Mouse (Mus musculus) neural tube, embryonic 11.5 days (tissue): ENCODE data around the gene Klc1. TPM values are rescaled to one million over a fixed set of nuclear protein-coding genes. Genes with fewer than 3 reads are reported as not detected.

Experiments used
- ATAC-seq: fragments of 200-750 bp; cut with Nextera tagmentation; 2 replicates; pipeline ENCODE4 v1.8.0; 2017; ENCODE audit warnings: moderate number of reproducible peaks, mild to moderate bottlenecking, moderate TSS enrichment, moderate library complexity; ENCODE audit not compliant: insufficient read depth, low FRiP score, low TSS enrichment
- DNase-seq: peaks from one replicate; pipeline ENCODE4 v3.0.0-alpha.2; 2015; ENCODE audit warnings: low spot score
- H3K27ac ChIP-seq: fragments of 300-500 bp; sonication (generic); 2 replicates; pipeline ENCODE4 v1.5.1; 2014; ENCODE audit warnings: low read depth, mild to moderate bottlenecking, low read length
- H3K27me3 ChIP-seq: fragments of 300-500 bp; sonication (generic); 2 replicates; pipeline ENCODE4 v1.6.1; 2014; ENCODE audit warnings: mild to moderate bottlenecking, low read length, mixed read lengths; ENCODE audit not compliant: control insufficient read depth, insufficient read depth
- H3K36me3 ChIP-seq: fragments of 300-500 bp; sonication (generic); 2 replicates; pipeline ENCODE4 v1.6.1; 2014; ENCODE audit warnings: mild to moderate bottlenecking, low read length, moderate library complexity, mixed read lengths; ENCODE audit not compliant: control insufficient read depth, insufficient read depth
- H3K4me1 ChIP-seq: fragments of 300-500 bp; sonication (generic); 2 replicates; pipeline ENCODE4 v1.6.1; 2014; ENCODE audit warnings: low read length, mixed read lengths; ENCODE audit not compliant: control insufficient read depth, insufficient read depth
- H3K4me2 ChIP-seq: fragments of 300-500 bp; sonication (generic); 2 replicates; pipeline ENCODE4 v1.6.1; 2014; ENCODE audit warnings: low read depth, mild to moderate bottlenecking, moderate library complexity
- H3K4me3 ChIP-seq: fragments of 300-500 bp; sonication (generic); 2 replicates; pipeline ENCODE4 v1.5.1; 2014; ENCODE audit warnings: low read depth, low read length
- H3K9ac ChIP-seq: fragments of 300-500 bp; sonication (generic); 2 replicates; pipeline ENCODE4 v1.6.1; 2014; ENCODE audit warnings: mild to moderate bottlenecking, low read length
- H3K9me3 ChIP-seq: fragments of 300-500 bp; sonication (generic); 2 replicates; pipeline ENCODE4 v1.6.1; 2016; ENCODE audit warnings: low read length; ENCODE audit not compliant: control insufficient read depth
- WGBS: fragments of 180-500 bp; shearing (Covaris S2); extraction: QIAGEN DNeasy Blood & Tissue Kit; methylation state at CpG from one replicate; pipeline ENCODE4 v1.1.7; 2014; 5-methylcytosine and 5-hydroxymethylcytosine counted together
- polyA plus RNA-seq: library from polyadenylated mRNA; unstranded; fragments of >200 nt; fragmentation: Nextera tagmentation; extraction: Ambion mirVana; gene quantifications from 2 replicates; pipeline ENCODE4 v1.2.1, GENCODE M21; 2014

The Klc1 gene
- polyA plus RNA-seq, 1 experiment from 2014 or later = 364 TPM

GRCm38 (mm10) chr12:111770651-111771050 lies 12.0 kb downstream of the Klc1 start:
- peaks cover 19% of the 10 kb centered on the region for H3K4me1 ChIP-seq
- H3K27me3 ChIP-seq = no peaks in the 10 kb centered on the region
- no peaks in the 10 kb centered on the region for H3K9me3 ChIP-seq
- H3K4me3 ChIP-seq = no peak overlapping the region
- no peak for DNase-seq
- H3K27ac ChIP-seq = no peak overlapping the region
- ATAC-seq = no peak
- H3K36me3 ChIP-seq = peaks cover 14% of the 10 kb centered on the region
- no peak overlapping the region for H3K4me2 ChIP-seq
- no peak overlapping the region for H3K9ac ChIP-seq
- 91% methylated on average over 10 of the region's 10 CpGs for WGBS

- Histone ChIP-seq H3K9ac (no peak overlapping the region), H3K4me1 (0 out of 2 replicates have a peak, but pooled peaks cover 3% of the 10 kb centered on the region), H3K27ac (no peak overlapping the region), H3K36me3 (peaks cover 34% of the 10 kb centered on the region), H3K4me3 (no peak overlapping the region), H3K27me3 (no peaks in the 10 kb centered on the region), H3K4me2 (no peak overlapping the region), H3K9me3 (no peaks in the 10 kb centered on the region)
- no peak for ATAC-seq
- WGBS = 91% methylated on average over 16 of the region's 16 CpGs
- DNase-seq = no peak
Measured at GRCm38 (mm10) chr12:111774156-111774555, 15.5 kb downstream of the Klc1 start.

DNA sequence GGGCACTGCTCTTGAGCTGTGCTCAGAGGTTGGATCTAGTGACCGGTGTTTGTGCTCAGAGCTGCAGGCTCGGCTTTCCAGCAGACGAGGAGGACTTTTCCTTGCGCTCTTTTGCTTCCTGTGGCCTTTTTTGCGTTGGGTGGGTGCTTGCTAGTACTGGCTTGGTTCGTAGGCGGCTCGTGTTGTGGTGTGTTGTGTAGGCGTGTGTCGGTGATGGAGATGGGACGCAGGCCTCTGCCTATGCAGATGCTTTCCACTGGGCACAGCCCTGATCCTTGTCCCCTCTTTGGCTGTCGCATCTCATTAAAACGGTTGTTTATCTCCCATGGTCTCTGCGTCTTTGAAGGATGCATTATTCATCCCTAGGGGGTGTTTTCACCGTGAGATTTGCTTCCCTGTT lies 16.2 kb downstream of the Klc1 start:
- Histone ChIP-seq H3K36me3 (peaks cover 38% of the 10 kb centered on the region), H3K4me2 (no peak overlapping the region), H3K4me3 (no peak overlapping the region), H3K9ac (no peak overlapping the region), H3K4me1 (no peaks in the 10 kb centered on the region), H3K27me3 (no peaks in the 10 kb centered on the region), H3K27ac (no peak overlapping the region), H3K9me3 (no peaks in the 10 kb centered on the region)
- 76% methylated on average over 15 of the region's 15 CpGs for WGBS
- ATAC-seq (no peak), DNase-seq (no peak)

- no peaks in the 10 kb centered on the region for H3K4me1 ChIP-seq
- H3K9me3 ChIP-seq = no peaks in the 10 kb centered on the region
- no peak overlapping the region for H3K27ac ChIP-seq
- DNase-seq (no peak), ATAC-seq (no peak)
- peaks cover 36% of the 10 kb centered on the region for H3K36me3 ChIP-seq
- no peak overlapping the region for H3K4me3 ChIP-seq
- no peaks in the 10 kb centered on the region for H3K27me3 ChIP-seq
- no peak overlapping the region for H3K9ac ChIP-seq
- H3K4me2 ChIP-seq = no peak overlapping the region
- 92% methylated on average over 13 of the region's 13 CpGs for WGBS
Measured at GRCm38 (mm10) chr12:111777919-111778318, 19.3 kb downstream of the Klc1 start.

DNA sequence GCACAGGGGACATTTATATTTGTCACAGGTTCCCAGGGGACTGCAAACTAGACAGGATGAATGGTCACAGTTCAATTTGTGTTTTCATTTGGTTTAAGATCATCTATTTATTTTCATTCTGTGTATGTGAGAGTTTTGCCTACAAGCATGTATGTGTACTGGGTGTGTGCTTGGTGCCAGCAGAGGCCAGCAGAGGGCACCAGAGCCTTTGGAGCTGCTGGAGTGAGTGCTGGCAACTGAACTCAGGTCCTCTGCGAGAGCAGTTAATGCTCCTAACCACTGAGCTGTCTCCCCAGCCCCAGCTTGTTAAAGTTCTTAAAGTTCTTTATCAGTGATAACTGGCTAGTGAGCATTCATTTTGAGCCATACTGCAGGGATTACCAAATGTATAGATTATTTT lies 20.9 kb downstream of the Klc1 start:
- no peak for ATAC-seq
- H3K36me3 ChIP-seq = peaks cover 35% of the 10 kb centered on the region
- H3K9ac ChIP-seq = no peak overlapping the region
- no peaks in the 10 kb centered on the region for H3K27me3 ChIP-seq
- H3K27ac ChIP-seq = no peak overlapping the region
- no peak overlapping the region for H3K4me3 ChIP-seq
- no peak for DNase-seq
- H3K9me3 ChIP-seq = no peaks in the 10 kb centered on the region
- 100% methylated on average over 1 of the region's 1 CpGs for WGBS
- H3K4me2 ChIP-seq = no peak overlapping the region
- no peaks in the 10 kb centered on the region for H3K4me1 ChIP-seq

DNA sequence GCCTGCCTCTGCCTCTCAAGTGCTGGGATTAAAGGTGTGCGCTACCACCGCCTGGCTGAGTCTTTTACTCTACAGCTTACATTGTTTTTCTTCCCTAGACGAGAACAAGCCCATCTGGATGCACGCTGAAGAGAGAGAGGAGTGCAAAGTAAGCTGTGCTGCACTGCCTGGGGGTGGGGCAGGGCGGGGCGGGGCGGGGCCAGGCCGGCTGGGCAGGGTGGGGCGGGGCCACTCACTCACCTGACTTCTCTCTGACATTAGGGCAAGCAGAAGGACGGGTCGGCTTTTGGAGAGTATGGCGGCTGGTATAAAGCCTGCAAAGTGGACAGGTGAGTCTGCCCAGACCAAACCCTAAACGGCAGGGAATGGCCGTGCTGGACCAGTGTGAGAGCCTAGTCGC lies 26.5 kb downstream of the Klc1 start:
- no peak overlapping the region for H3K4me3 ChIP-seq
- H3K36me3 ChIP-seq = peaks cover 33% of the 10 kb centered on the region
- 71% methylated on average over 15 of the region's 15 CpGs for whole genome bisulfite sequencing
- H3K4me1 ChIP-seq = no peaks in the 10 kb centered on the region
- no peak for DNase-seq
- H3K4me2 ChIP-seq = no peak overlapping the region
- no peaks in the 10 kb centered on the region for H3K27me3 ChIP-seq
- H3K27ac ChIP-seq = no peak overlapping the region
- no peak for ATAC-seq
- H3K9me3 ChIP-seq = no peaks in the 10 kb centered on the region
- no peak overlapping the region for H3K9ac ChIP-seq

- ATAC-seq = no peak
- WGBS = 93% methylated on average over 6 of the region's 6 CpGs
- H3K36me3 ChIP-seq = peaks cover 33% of the 10 kb centered on the region
- no peaks in the 10 kb centered on the region for H3K4me1 ChIP-seq
- no peak overlapping the region for H3K4me3 ChIP-seq
- H3K27me3 ChIP-seq = no peaks in the 10 kb centered on the region
- H3K9me3 ChIP-seq = no peaks in the 10 kb centered on the region
- DNase-seq = no peak
- no peak overlapping the region for H3K4me2 ChIP-seq
- H3K27ac ChIP-seq = no peak overlapping the region
- H3K9ac ChIP-seq = no peak overlapping the region
Measured at GRCm38 (mm10) chr12:111787015-111787414, 28.4 kb downstream of the Klc1 start.

DNA sequence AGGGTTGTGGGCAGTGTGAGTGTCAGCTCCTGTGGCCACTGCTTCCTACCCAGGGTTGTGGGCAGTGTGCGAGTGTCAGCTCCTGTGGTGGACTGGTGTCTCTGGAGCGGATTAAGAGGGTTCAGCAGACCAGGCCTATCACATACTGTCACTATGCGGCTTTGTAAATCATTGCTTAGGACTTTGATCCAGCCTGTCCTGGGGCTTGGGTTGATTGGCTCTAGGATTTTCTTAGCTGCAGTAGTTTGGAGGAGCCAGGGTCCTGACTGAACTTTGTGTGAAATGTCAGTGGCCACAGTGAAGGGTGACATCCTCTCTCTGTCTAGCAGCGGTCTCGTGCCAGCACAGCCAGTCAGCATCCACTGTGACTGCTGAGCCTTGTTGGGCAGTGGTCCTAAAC lies 31.4 kb downstream of the Klc1 start:
- Histone ChIP-seq H3K36me3 (peaks cover 36% of the 10 kb centered on the region), H3K27me3 (no peaks in the 10 kb centered on the region), H3K4me1 (no peaks in the 10 kb centered on the region), H3K4me3 (no peak overlapping the region), H3K27ac (no peak overlapping the region), H3K9me3 (no peaks in the 10 kb centered on the region), H3K4me2 (no peak overlapping the region), H3K9ac (no peak overlapping the region)
- DNase-seq (no peak), ATAC-seq (no peak)
- 95% methylated on average over 5 of the region's 5 CpGs for WGBS

- WGBS = 93% methylated on average over 7 of the region's 7 CpGs
- no peaks in the 10 kb centered on the region for H3K9me3 ChIP-seq
- H3K4me3 ChIP-seq = no peak overlapping the region
- H3K9ac ChIP-seq = no peak overlapping the region
- no peak for DNase-seq
- no peaks in the 10 kb centered on the region for H3K27me3 ChIP-seq
- no peak overlapping the region for H3K4me2 ChIP-seq
- no peak for ATAC-seq
- H3K36me3 ChIP-seq = peaks cover 36% of the 10 kb centered on the region
- H3K4me1 ChIP-seq = no peaks in the 10 kb centered on the region
- no peak overlapping the region for H3K27ac ChIP-seq
Measured at GRCm38 (mm10) chr12:111790631-111791030, 32.0 kb downstream of the Klc1 start.
